Mouse (Mus musculus): ENCODE measurements around the gene Dapk2. TPM values are rescaled to one million over a fixed set of nuclear protein-coding genes. Genes with fewer than 3 reads are reported as not detected.

Dapk2 gene
- polyA plus RNA-seq, 1 experiment from 2014 or later = 0.78 TPM

- DNase-seq (no peak), ATAC-seq (ENCODE audit: low FRiP score, low TSS enrichment) (no peak)
- Histone ChIP-seq H3K4me1 (ENCODE audit: control insufficient read depth, insufficient read depth, low read length) (peaks cover 29% of the 10 kb centered on the region), H3K9me3 (ENCODE audit: control insufficient read depth, low read length) (no peaks in the 10 kb centered on the region), H3K27ac (replicated peaks; ENCODE audit: low read depth, low read length) (no peak overlapping the region), H3K4me3 (replicated peaks; ENCODE audit: low read depth, low read length) (no peak overlapping the region), H3K9ac (replicated peaks; ENCODE audit: low read length) (no peak overlapping the region), H3K27me3 (ENCODE audit: control insufficient read depth, insufficient read depth, low read length) (no peaks in the 10 kb centered on the region), H3K36me3 (ENCODE audit: control insufficient read depth, insufficient read depth, low read length) (peaks cover 6% of the 10 kb centered on the region), H3K4me2 (ENCODE audit: low read length) (peak overlapping the region; percentile 61)
- WGBS = 96% methylated on average over 4 of the region's 4 CpGs
Measured at GRCm38 (mm10) chr9:66127884-66128283, 30.1 kb upstream of the Dapk2 start.

- no peaks in the 10 kb centered on the region for H3K9me3 ChIP-seq (ENCODE audit: control insufficient read depth, low read length)
- H3K4me1 ChIP-seq (ENCODE audit: control insufficient read depth, insufficient read depth, low read length) = peaks cover 10% of the 10 kb centered on the region
- no peak overlapping the region for H3K27ac ChIP-seq (replicated peaks; ENCODE audit: low read depth, low read length)
- WGBS = 94% methylated on average over 2 of the region's 2 CpGs
- H3K36me3 ChIP-seq (ENCODE audit: control insufficient read depth, insufficient read depth, low read length) = peaks cover 28% of the 10 kb centered on the region
- DNase-seq = no peak
- no peak for ATAC-seq (ENCODE audit: low FRiP score, low TSS enrichment)
- no peak overlapping the region for H3K4me3 ChIP-seq (replicated peaks; ENCODE audit: low read depth, low read length)
- no peak overlapping the region for H3K4me2 ChIP-seq (ENCODE audit: low read length)
- H3K9ac ChIP-seq (replicated peaks; ENCODE audit: low read length) = no peak overlapping the region
- H3K27me3 ChIP-seq (ENCODE audit: control insufficient read depth, insufficient read depth, low read length) = no peaks in the 10 kb centered on the region
Measured at GRCm38 (mm10) chr9:66131466-66131865, 26.6 kb upstream of the Dapk2 start.

- H3K9ac ChIP-seq (replicated peaks; ENCODE audit: low read length) = no peak overlapping the region
- DNase-seq (peak; percentile 18), ATAC-seq (ENCODE audit: low FRiP score, low TSS enrichment) (no peak)
- no peak overlapping the region for H3K27ac ChIP-seq (replicated peaks; ENCODE audit: low read depth, low read length)
- no peaks in the 10 kb centered on the region for H3K9me3 ChIP-seq (ENCODE audit: control insufficient read depth, low read length)
- WGBS = 48% methylated on average over 4 of the region's 4 CpGs
- no peak overlapping the region for H3K4me3 ChIP-seq (replicated peaks; ENCODE audit: low read depth, low read length)
- no peak overlapping the region for H3K4me2 ChIP-seq (ENCODE audit: low read length)
- H3K4me1 ChIP-seq (ENCODE audit: control insufficient read depth, insufficient read depth, low read length) = no peaks in the 10 kb centered on the region
- H3K36me3 ChIP-seq (ENCODE audit: control insufficient read depth, insufficient read depth, low read length) = peaks cover 66% of the 10 kb centered on the region
- H3K27me3 ChIP-seq (ENCODE audit: control insufficient read depth, insufficient read depth, low read length) = no peaks in the 10 kb centered on the region
Measured at GRCm38 (mm10) chr9:66135967-66136366, 22.1 kb upstream of the Dapk2 start.

- Histone ChIP-seq H3K9ac (replicated peaks; ENCODE audit: low read length) (no peak overlapping the region), H3K36me3 (ENCODE audit: control insufficient read depth, insufficient read depth, low read length) (peaks cover 57% of the 10 kb centered on the region), H3K27ac (replicated peaks; ENCODE audit: low read depth, low read length) (no peak overlapping the region), H3K4me3 (replicated peaks; ENCODE audit: low read depth, low read length) (no peak overlapping the region), H3K27me3 (ENCODE audit: control insufficient read depth, insufficient read depth, low read length) (no peaks in the 10 kb centered on the region), H3K4me1 (ENCODE audit: control insufficient read depth, insufficient read depth, low read length) (no peaks in the 10 kb centered on the region), H3K4me2 (ENCODE audit: low read length) (no peak overlapping the region), H3K9me3 (ENCODE audit: control insufficient read depth, low read length) (no peaks in the 10 kb centered on the region)
- 94% methylated on average over 7 of the region's 7 CpGs for WGBS
- DNase-seq (no peak), ATAC-seq (ENCODE audit: low FRiP score, low TSS enrichment) (no peak)
Measured at GRCm38 (mm10) chr9:66138193-66138592, 19.8 kb upstream of the Dapk2 start.

- Histone ChIP-seq H3K36me3 (ENCODE audit: control insufficient read depth, insufficient read depth, low read length) (peaks cover 32% of the 10 kb centered on the region), H3K9ac (replicated peaks; ENCODE audit: low read length) (no peak overlapping the region), H3K9me3 (ENCODE audit: control insufficient read depth, low read length) (no peaks in the 10 kb centered on the region), H3K4me3 (replicated peaks; ENCODE audit: low read depth, low read length) (no peak overlapping the region), H3K27me3 (ENCODE audit: control insufficient read depth, insufficient read depth, low read length) (no peaks in the 10 kb centered on the region), H3K4me1 (ENCODE audit: control insufficient read depth, insufficient read depth, low read length) (no peaks in the 10 kb centered on the region), H3K4me2 (ENCODE audit: low read length) (no peak overlapping the region), H3K27ac (replicated peaks; ENCODE audit: low read depth, low read length) (no peak overlapping the region)
- DNase-seq (no peak), ATAC-seq (ENCODE audit: low FRiP score, low TSS enrichment) (no peak)
- 81% methylated on average over 1 of the region's 1 CpGs for WGBS
Measured at GRCm38 (mm10) chr9:66142265-66142664, 15.8 kb upstream of the Dapk2 start.

- Histone ChIP-seq H3K4me2 (ENCODE audit: low read length) (no peak overlapping the region), H3K9me3 (ENCODE audit: control insufficient read depth, low read length) (no peaks in the 10 kb centered on the region), H3K27ac (replicated peaks; ENCODE audit: low read depth, low read length) (no peak overlapping the region), H3K27me3 (ENCODE audit: control insufficient read depth, insufficient read depth, low read length) (no peaks in the 10 kb centered on the region), H3K9ac (replicated peaks; ENCODE audit: low read length) (no peak overlapping the region), H3K4me1 (ENCODE audit: control insufficient read depth, insufficient read depth, low read length) (no peaks in the 10 kb centered on the region), H3K36me3 (ENCODE audit: control insufficient read depth, insufficient read depth, low read length) (peaks cover 15% of the 10 kb centered on the region), H3K4me3 (replicated peaks; ENCODE audit: low read depth, low read length) (no peak overlapping the region)
- WGBS = 6% methylated on average over 6 of the region's 6 CpGs
- peak; percentile 93 for DNase-seq
- no peak; the same call in 1 of the 2 replicates for ATAC-seq (ENCODE audit: low FRiP score, low TSS enrichment)
Measured at GRCm38 (mm10) chr9:66144248-66144647, 13.8 kb upstream of the Dapk2 start.

GRCm38 (mm10) chr9:66146141-66146540, 11.9 kb upstream of the Dapk2 start:
- Histone ChIP-seq H3K4me2 (ENCODE audit: low read length) (no peak overlapping the region), H3K27ac (replicated peaks; ENCODE audit: low read depth, low read length) (no peak overlapping the region), H3K36me3 (ENCODE audit: control insufficient read depth, insufficient read depth, low read length) (no peaks in the 10 kb centered on the region), H3K4me3 (replicated peaks; ENCODE audit: low read depth, low read length) (no peak overlapping the region), H3K9ac (replicated peaks; ENCODE audit: low read length) (no peak overlapping the region), H3K9me3 (ENCODE audit: control insufficient read depth, low read length) (no peaks in the 10 kb centered on the region), H3K27me3 (ENCODE audit: control insufficient read depth, insufficient read depth, low read length) (no peaks in the 10 kb centered on the region), H3K4me1 (ENCODE audit: control insufficient read depth, insufficient read depth, low read length) (no peaks in the 10 kb centered on the region)
- ATAC-seq (ENCODE audit: low FRiP score, low TSS enrichment) = no peak
- no peak for DNase-seq

GRCm38 (mm10) chr9:66152011-66152410, 6.0 kb upstream of the Dapk2 start:
- WGBS = 75% methylated on average over 9 of the region's 9 CpGs
- no peak overlapping the region for H3K4me2 ChIP-seq (ENCODE audit: low read length)
- no peak overlapping the region for H3K27ac ChIP-seq (replicated peaks; ENCODE audit: low read depth, low read length)
- no peaks in the 10 kb centered on the region for H3K36me3 ChIP-seq (ENCODE audit: control insufficient read depth, insufficient read depth, low read length)
- ATAC-seq (ENCODE audit: low FRiP score, low TSS enrichment) = no peak
- H3K27me3 ChIP-seq (ENCODE audit: control insufficient read depth, insufficient read depth, low read length) = no peaks in the 10 kb centered on the region
- no peaks in the 10 kb centered on the region for H3K9me3 ChIP-seq (ENCODE audit: control insufficient read depth, low read length)
- DNase-seq = no peak
- H3K4me3 ChIP-seq (replicated peaks; ENCODE audit: low read depth, low read length) = no peak overlapping the region
- no peaks in the 10 kb centered on the region for H3K4me1 ChIP-seq (ENCODE audit: control insufficient read depth, insufficient read depth, low read length)
- no peak overlapping the region for H3K9ac ChIP-seq (replicated peaks; ENCODE audit: low read length)

- Histone ChIP-seq H3K4me3 (replicated peaks; ENCODE audit: low read depth, low read length) (no peak overlapping the region), H3K27ac (replicated peaks; ENCODE audit: low read depth, low read length) (no peak overlapping the region), H3K9ac (replicated peaks; ENCODE audit: low read length) (no peak overlapping the region), H3K27me3 (ENCODE audit: control insufficient read depth, insufficient read depth, low read length) (peaks cover 9% of the 10 kb centered on the region), H3K4me1 (ENCODE audit: control insufficient read depth, insufficient read depth, low read length) (no peaks in the 10 kb centered on the region), H3K4me2 (ENCODE audit: low read length) (no peak overlapping the region), H3K9me3 (ENCODE audit: control insufficient read depth, low read length) (no peaks in the 10 kb centered on the region), H3K36me3 (ENCODE audit: control insufficient read depth, insufficient read depth, low read length) (no peaks in the 10 kb centered on the region)
- DNase-seq (no peak), ATAC-seq (ENCODE audit: low FRiP score, low TSS enrichment) (no peak)
- WGBS = 90% methylated on average over 6 of the region's 6 CpGs
Measured at GRCm38 (mm10) chr9:66153594-66153993, 4.4 kb upstream of the Dapk2 start.

All from midbrain, embryonic 14.5 days (tissue).